Mouse (Mus musculus) hindlimb bud, embryonic 11.5 days (tissue): ENCODE data around the gene Gphb5.

Source experiments
- DNase-seq: peaks from one replicate; pipeline ENCODE4 v3.0.0-alpha.2; 2012; ENCODE audit warnings: low read depth, low spot score; ENCODE audit errors: extremely low spot score

Gene Gphb5

GRCm38 (mm10) chr12:75394011-75394773 is 22.4 kb downstream of the Gphb5 start:
- peak; percentile 61 for DNase-seq

GRCm38 (mm10) chr12:75391526-75391925 is 25.1 kb downstream of the Gphb5 start:
- DNase-seq, result no peak

- no peak for DNase-seq
Measured at GRCm38 (mm10) chr12:75389308-75390135, 27.1 kb downstream of the Gphb5 start.

GRCm38 (mm10) chr12:75388521-75388920 is 28.1 kb downstream of the Gphb5 start:
- DNase-seq, result no peak

GRCm38 (mm10) chr12:75387846-75388245 is 28.7 kb downstream of the Gphb5 start:
- DNase-seq, result no peak

- DNase-seq, result no peak
Measured at GRCm38 (mm10) chr12:75387156-75387555, 29.4 kb downstream of the Gphb5 start.

GRCm38 (mm10) chr12:75386731-75387130 is 29.9 kb downstream of the Gphb5 start:
- DNase-seq, result no peak

- DNase-seq, result no peak
Measured at GRCm38 (mm10) chr12:75376126-75376525, 40.5 kb downstream of the Gphb5 start.

- no peak for DNase-seq
Measured at GRCm38 (mm10) chr12:75375060-75375459, 41.5 kb downstream of the Gphb5 start.

- no peak for DNase-seq
Measured at GRCm38 (mm10) chr12:75374437-75374836, 42.1 kb downstream of the Gphb5 start.

GRCm38 (mm10) chr12:75369418-75369851 is 47.1 kb downstream of the Gphb5 start:
- no peak for DNase-seq

GRCm38 (mm10) chr12:75368527-75368926 is 48.1 kb downstream of the Gphb5 start:
- no peak for DNase-seq

- DNase-seq, result no peak
Measured at GRCm38 (mm10) chr12:75367371-75367770, 49.2 kb downstream of the Gphb5 start.

GRCm38 (mm10) chr12:75365621-75366124 is 50.9 kb downstream of the Gphb5 start:
- no peak for DNase-seq

GRCm38 (mm10) chr12:75364416-75364815 is 52.2 kb downstream of the Gphb5 start:
- DNase-seq, result no peak

- no peak for DNase-seq
Measured at GRCm38 (mm10) chr12:75362456-75362855, 54.1 kb downstream of the Gphb5 start.
